Mouse (Mus musculus): ENCODE measurements around the gene Brf1.
A peak's percentile ranks its signal among the peaks of the same experiment; 100 is the strongest.

The Brf1 gene

GRCm38 (mm10) chr12:112940238-112940637 is 60.3 kb downstream of the Brf1 start:
- no peak for DNase-seq (ENCODE audit: low read depth, low spot score)

- DNase-seq (ENCODE audit: low read depth, low spot score): peak; percentile 68
Measured at GRCm38 (mm10) chr12:112938873-112939565, 61.5 kb downstream of the Brf1 start.

GRCm38 (mm10) chr12:112938366-112938765 is 62.1 kb downstream of the Brf1 start:
- no peak for DNase-seq (ENCODE audit: low read depth, low spot score)

GRCm38 (mm10) chr12:112937906-112938305 is 62.6 kb downstream of the Brf1 start:
- peak; percentile 79 for DNase-seq (ENCODE audit: low read depth, low spot score)

- no peak for DNase-seq (ENCODE audit: low read depth, low spot score)
Measured at GRCm38 (mm10) chr12:112932647-112933046, 67.9 kb downstream of the Brf1 start.

- DNase-seq (ENCODE audit: low read depth, low spot score): no peak
Measured at GRCm38 (mm10) chr12:112929562-112930352, 70.7 kb downstream of the Brf1 start, which contains the start of gene Jag2. Jag2 (minus strand) TSS chr12:112929776.

- DNase-seq (ENCODE audit: low read depth, low spot score): no peak
Measured at GRCm38 (mm10) chr12:112928401-112929241, 71.9 kb downstream of the Brf1 start.

GRCm38 (mm10) chr12:112927265-112927664 is 73.2 kb downstream of the Brf1 start:
- no peak for DNase-seq (ENCODE audit: low read depth, low spot score)

GRCm38 (mm10) chr12:112925950-112926349 is 74.6 kb downstream of the Brf1 start:
- no peak for DNase-seq (ENCODE audit: low read depth, low spot score)

- no peak for DNase-seq (ENCODE audit: low read depth, low spot score)
Measured at GRCm38 (mm10) chr12:112922541-112922940, 78.0 kb downstream of the Brf1 start.

- no peak for DNase-seq (ENCODE audit: low read depth, low spot score)
Measured at GRCm38 (mm10) chr12:112921518-112921917, 79.0 kb downstream of the Brf1 start.

GRCm38 (mm10) chr12:112917906-112918305 is 82.6 kb downstream of the Brf1 start:
- DNase-seq (ENCODE audit: low read depth, low spot score): no peak

- DNase-seq (ENCODE audit: low read depth, low spot score): no peak
Measured at GRCm38 (mm10) chr12:112917486-112917885, 83.0 kb downstream of the Brf1 start.

- DNase-seq (ENCODE audit: low read depth, low spot score): no peak
Measured at GRCm38 (mm10) chr12:112916698-112917400, 83.7 kb downstream of the Brf1 start.

- no peak for DNase-seq (ENCODE audit: low read depth, low spot score)
Measured at GRCm38 (mm10) chr12:112915587-112915986, 84.9 kb downstream of the Brf1 start.

GRCm38 (mm10) chr12:112914527-112914926 is 86.0 kb downstream of the Brf1 start:
- DNase-seq (ENCODE audit: low read depth, low spot score): no peak

GRCm38 (mm10) chr12:112912951-112913745 is 87.4 kb downstream of the Brf1 start:
- no peak for DNase-seq (ENCODE audit: low read depth, low spot score)

GRCm38 (mm10) chr12:112911701-112912100 is 88.8 kb downstream of the Brf1 start:
- DNase-seq (ENCODE audit: low read depth, low spot score): no peak
